Mouse (Mus musculus) thymus, adult 2 months (tissue): ENCODE measurements around the gene Trim23. TPM values are rescaled to one million over a fixed set of nuclear protein-coding genes. Genes with fewer than 3 reads are reported as not detected.
A peak's percentile ranks its signal among the peaks of the same experiment; 100 is the strongest.

Source experiments
- DNase-seq: peaks from one replicate; pipeline ENCODE4 v3.0.0; 2021
- H3K27ac ChIP-seq: fragments of 200-500 bp; 2 replicates; pipeline ENCODE4 v1.5.1; 2012; ENCODE audit warnings: low read length, control low read depth; ENCODE audit not compliant: control insufficient read depth, insufficient read depth
- H3K27me3 ChIP-seq: fragments of 200-500 bp; 2 replicates; pipeline ENCODE4 v1.6.1; 2012; ENCODE audit warnings: mild to moderate bottlenecking, low read length, moderate library complexity, mixed read lengths; ENCODE audit not compliant: control insufficient read depth, insufficient read depth
- H3K36me3 ChIP-seq: fragments of 200-500 bp; 2 replicates; pipeline ENCODE4 v1.6.1; 2012; ENCODE audit warnings: mild to moderate bottlenecking, low read length, moderate library complexity; ENCODE audit not compliant: control insufficient read depth, insufficient read depth
- H3K4me1 ChIP-seq: fragments of 200-500 bp; replicated peaks from 2 replicates; pipeline ENCODE4 v1.6.1; 2012; ENCODE audit warnings: low read length; ENCODE audit not compliant: control insufficient read depth, insufficient read depth
- H3K4me3 ChIP-seq: fragments of 200-500 bp; 2 replicates; pipeline ENCODE4 v1.5.1; 2012; ENCODE audit warnings: mild to moderate bottlenecking, low read length, control low read depth, moderate library complexity; ENCODE audit not compliant: control insufficient read depth, insufficient read depth
- CTCF ChIP-seq: fragments of 200-500 bp; IDR thresholded peaks from 2 replicates; pipeline ENCODE4 v1.5.1; 2012; ENCODE audit warnings: mild to moderate bottlenecking, control low read depth, low read length, moderate library complexity, borderline replicate concordance; ENCODE audit not compliant: control insufficient read depth, poor library complexity, insufficient read depth; ENCODE audit errors: extremely low read depth
- POLR2A ChIP-seq: fragments of 200-500 bp; IDR thresholded peaks from 2 replicates; pipeline ENCODE4 v1.6.1; 2012; ENCODE audit warnings: mild to moderate bottlenecking, low read length, control low read depth, moderate library complexity; ENCODE audit not compliant: control insufficient read depth, poor library complexity, insufficient read depth; ENCODE audit errors: extremely low read depth
- WGBS: fragments of 180-500 bp; shearing (Covaris S2); methylation state at CpG from one replicate; pipeline ENCODE4 v1.1.7; 2018; 5-methylcytosine and 5-hydroxymethylcytosine counted together
- polyA plus RNA-seq: library from polyadenylated mRNA; depleted of rRNA; stranded (reverse); fragments of >200 nt; gene quantifications from 2 replicates; pipeline ENCODE4 v1.2.3, GENCODE M21; 2012; rRNA removed

Trim23 gene
- 3.2 and 3.5 TPM in 2 replicates for polyA plus RNA-seq

GRCm38 (mm10) chr13:104178650-104179121 lies at the start of gene Trim23:
Trim23 (plus strand) TSS chr13:104178797.
- DNase-seq: peak; percentile 94
- H3K4me1 ChIP-seq: peaks cover 3% of the 10 kb centered on the region
- WGBS: 1% methylated on average over 38 of the region's 38 CpGs
- H3K27me3 ChIP-seq: no peaks in the 10 kb centered on the region
- peaks cover 10% of the 10 kb centered on the region for H3K36me3 ChIP-seq
- H3K27ac ChIP-seq: peak within 1 kb of the TSS; percentile 66
- TF ChIP-seq POLR2A (peak; percentile 94), CTCF (peak; percentile 78; the same call in 1 of the 2 replicates)
- peak within 1 kb of the TSS; percentile 82 for H3K4me3 ChIP-seq

DNA sequence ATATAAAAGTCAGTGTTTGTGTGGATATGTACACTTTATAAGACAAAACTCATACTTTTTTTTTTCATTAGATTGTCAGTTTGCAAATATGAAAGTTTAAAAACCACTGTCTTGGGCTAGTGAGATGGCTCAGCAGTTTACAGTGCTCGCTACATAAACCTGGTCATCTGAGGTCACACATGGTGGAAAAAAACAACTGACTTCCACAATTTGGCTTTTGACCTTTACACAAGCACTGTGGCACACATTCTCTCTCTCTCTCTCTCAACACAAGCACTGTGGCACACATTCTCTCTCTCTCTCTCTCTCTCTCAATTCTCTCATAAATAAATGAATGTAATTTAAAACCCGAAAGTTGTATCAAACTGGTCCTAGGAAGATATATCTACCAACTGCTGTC lies 46.0 kb upstream of the Trim23 start:
- Histone ChIP-seq H3K36me3 (no peaks in the 10 kb centered on the region), H3K4me3 (no peak overlapping the region), H3K27me3 (no peaks in the 10 kb centered on the region), H3K27ac (no peak overlapping the region), H3K4me1 (no peaks in the 10 kb centered on the region)
- no peak for DNase-seq
- TF ChIP-seq CTCF: no peak
- TF ChIP-seq POLR2A: no peak
- 93% methylated on average over 2 of the region's 2 CpGs for WGBS

DNA sequence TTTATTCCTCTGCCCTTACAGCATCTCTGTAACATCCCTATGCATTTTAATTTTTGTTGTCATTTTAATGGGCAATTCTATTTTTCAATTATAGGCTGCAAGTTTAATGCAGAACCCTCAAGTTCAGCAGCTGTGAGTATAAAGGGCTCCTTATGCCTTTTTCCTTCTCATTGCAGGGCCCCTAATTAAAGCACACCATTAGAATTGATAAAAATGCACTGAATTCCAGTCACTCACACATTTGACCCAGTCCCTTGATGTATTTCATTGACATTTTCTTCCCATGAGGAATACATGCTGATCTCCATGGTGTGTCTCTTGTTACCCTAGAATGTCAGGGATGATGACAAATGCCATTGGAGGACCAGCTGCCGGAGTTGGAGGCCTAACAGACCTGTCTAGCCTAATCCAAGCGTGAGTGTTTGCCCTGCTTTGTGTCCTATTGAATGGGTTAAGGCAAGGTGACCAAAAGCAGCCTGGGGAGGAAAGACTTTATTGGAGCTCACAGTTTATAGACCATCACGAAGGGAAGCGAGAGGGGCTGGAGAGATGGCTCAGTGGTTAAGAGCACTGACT lies 44.0 kb upstream of the Trim23 start:
- no peaks in the 10 kb centered on the region for H3K27me3 ChIP-seq
- 98% methylated on average over 4 of the region's 4 CpGs for WGBS
- no peak overlapping the region for H3K27ac ChIP-seq
- no peaks in the 10 kb centered on the region for H3K4me1 ChIP-seq
- no peak overlapping the region for H3K4me3 ChIP-seq
- H3K36me3 ChIP-seq: no peaks in the 10 kb centered on the region
- DNase-seq: no peak
- no peak for TF ChIP-seq POLR2A
- no peak for TF ChIP-seq CTCF

- Histone ChIP-seq H3K27me3 (no peaks in the 10 kb centered on the region), H3K36me3 (peaks cover 17% of the 10 kb centered on the region), H3K4me3 (no peak overlapping the region), H3K27ac (no peak overlapping the region), H3K4me1 (0 out of 2 replicates have a peak, but pooled peaks cover 2% of the 10 kb centered on the region)
- TF ChIP-seq POLR2A (no peak), CTCF (peak; percentile 70; the same call in 1 of the 2 replicates)
- WGBS: 29% methylated on average over 13 of the region's 13 CpGs
- peak; percentile 86 for DNase-seq
Measured at GRCm38 (mm10) chr13:104139369-104140209, 39.0 kb upstream of the Trim23 start.

GRCm38 (mm10) chr13:104144871-104145270 lies 33.7 kb upstream of the Trim23 start:
- H3K27me3 ChIP-seq: no peaks in the 10 kb centered on the region
- H3K4me1 ChIP-seq: 0 out of 2 replicates have a peak, but pooled peaks cover 2% of the 10 kb centered on the region
- 94% methylated on average over 9 of the region's 9 CpGs for WGBS
- no peak overlapping the region for H3K27ac ChIP-seq
- DNase-seq: no peak
- TF ChIP-seq CTCF: no peak
- H3K4me3 ChIP-seq: no peak overlapping the region
- peaks cover 61% of the 10 kb centered on the region for H3K36me3 ChIP-seq

- H3K4me3 ChIP-seq: no peak overlapping the region
- H3K4me1 ChIP-seq: no peaks in the 10 kb centered on the region
- peaks cover 61% of the 10 kb centered on the region for H3K36me3 ChIP-seq
- H3K27me3 ChIP-seq: no peaks in the 10 kb centered on the region
- DNase-seq: no peak
- no peak overlapping the region for H3K27ac ChIP-seq
- 95% methylated on average over 3 of the region's 3 CpGs for WGBS
- no peak for TF ChIP-seq CTCF
- TF ChIP-seq POLR2A: no peak
Measured at GRCm38 (mm10) chr13:104145646-104146045, 33.0 kb upstream of the Trim23 start.
